Mouse (Mus musculus) right cerebral cortex, postnatal 25 days (tissue): ENCODE data around the gene Cnbd2.
A peak's percentile ranks its signal among the peaks of the same experiment; 100 is the strongest.
"Not testable (repeated sequence)": the region's sequence is repeated elsewhere in the genome, so short reads cannot be mapped to it uniquely, and the experiment has no call there.

Source experiments
- DNase-seq: peaks from one replicate; pipeline ENCODE4 v3.0.0; 2022

Gene Cnbd2

DNA sequence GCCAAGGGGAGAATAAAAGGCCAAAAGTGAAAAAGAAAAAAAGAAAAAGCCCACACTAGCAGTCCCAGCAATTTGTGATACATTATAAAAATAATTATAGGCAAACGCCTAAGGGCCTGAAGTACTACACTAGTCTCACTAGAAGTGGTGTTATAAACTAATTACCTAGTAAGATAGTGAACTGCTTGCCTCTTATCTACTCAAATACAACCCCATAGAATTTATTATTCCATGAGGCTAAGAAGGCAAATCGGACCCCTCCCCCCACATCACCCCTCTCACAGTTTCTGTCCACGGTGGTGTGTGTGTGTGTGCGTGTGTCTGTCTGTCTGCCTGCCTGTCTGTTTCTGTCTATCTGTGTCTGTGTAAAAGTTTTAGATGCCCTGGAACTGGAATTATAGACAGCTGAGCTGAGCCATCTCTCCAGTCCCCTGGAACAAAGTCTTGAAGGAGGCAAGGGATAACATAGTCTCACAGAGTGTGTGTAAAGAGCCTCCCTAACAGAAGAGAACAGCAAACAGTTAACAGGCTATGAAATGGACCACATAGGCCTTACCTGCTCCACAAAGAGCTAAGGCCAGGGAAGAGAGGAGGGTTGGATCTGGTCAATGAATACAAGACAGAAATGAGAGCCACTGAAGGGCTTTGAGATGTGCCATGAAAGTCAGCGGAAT, 81.2 kb downstream of the Cnbd2 start:
- DNase-seq = no peak

DNA sequence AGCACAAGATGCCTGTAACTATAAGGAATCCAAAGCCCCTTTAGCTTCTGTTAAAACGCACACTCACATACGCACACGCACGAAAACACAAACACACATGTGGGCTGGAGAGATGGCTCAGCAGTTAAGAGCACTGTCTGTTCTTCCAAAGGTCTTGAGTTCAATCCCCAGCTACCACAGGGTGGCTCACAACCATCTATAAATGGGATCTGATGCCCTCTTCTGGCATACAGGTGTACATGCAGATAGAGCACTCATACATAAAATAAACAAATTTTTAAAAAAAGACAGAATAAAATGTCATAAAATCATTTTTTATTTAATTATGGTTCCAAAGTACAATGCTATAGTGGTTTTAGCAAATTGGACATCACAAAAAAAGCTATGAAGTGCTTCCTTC, 82.2 kb downstream of the Cnbd2 start:
- DNase-seq = no peak

DNA sequence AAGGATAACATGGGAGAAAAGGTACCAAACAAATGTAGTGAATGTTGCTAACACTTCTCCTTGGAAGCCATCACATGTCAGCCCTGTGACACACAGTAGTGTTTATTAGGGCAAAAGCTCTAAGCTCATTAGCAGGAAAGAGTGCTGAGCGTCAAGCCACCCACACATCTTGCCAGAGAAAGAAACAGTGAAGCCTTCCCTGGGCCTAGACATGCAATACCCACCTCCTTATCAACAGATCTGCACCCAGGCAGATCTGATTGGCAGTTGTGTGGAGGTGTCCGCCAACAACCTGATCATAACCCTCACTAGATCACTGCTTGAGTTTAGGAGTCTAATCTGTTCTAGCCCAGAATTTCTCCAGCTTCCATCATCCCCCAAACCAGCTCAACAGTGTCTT, 84.0 kb downstream of the Cnbd2 start:
- no peak for DNase-seq

DNA sequence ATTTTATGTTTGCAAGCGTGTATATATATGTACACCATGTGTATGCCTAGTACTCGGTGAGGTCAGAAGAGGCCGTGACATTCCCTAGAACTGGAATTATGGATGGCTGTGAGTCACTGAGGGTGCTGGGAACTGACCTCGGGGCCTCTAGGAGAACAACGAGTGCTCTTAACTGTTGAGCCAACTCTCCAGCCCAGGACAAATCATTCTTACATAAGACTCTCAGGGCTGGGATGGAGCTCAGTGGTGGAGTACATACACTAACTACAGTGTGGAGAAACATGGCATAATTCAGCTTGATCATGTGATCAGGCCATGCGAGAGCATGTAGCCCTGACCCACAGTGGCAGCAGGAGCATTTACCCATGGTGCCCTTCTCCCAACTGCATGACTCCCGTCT, 85.9 kb downstream of the Cnbd2 start:
- DNase-seq = no peak

DNA sequence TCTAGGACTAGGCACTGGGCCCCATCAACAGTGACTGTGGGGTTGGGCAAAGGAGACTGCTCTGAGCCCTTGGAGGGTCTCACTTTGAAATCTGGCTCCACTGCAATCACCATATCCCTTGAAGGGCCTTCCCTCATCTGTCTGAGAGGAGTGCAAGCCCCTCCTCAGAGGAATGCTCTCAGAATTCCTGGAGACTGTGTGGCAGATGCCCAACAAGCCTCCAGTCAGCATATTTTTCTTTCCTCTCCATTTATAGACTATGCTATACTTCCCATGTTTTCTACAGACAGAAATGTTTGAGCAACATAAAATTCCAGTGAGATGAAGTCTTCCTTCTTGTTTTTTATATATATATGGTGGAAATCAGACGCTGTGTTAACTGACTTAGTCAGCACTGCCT, 87.4 kb downstream of the Cnbd2 start:
- DNase-seq = no peak

DNA sequence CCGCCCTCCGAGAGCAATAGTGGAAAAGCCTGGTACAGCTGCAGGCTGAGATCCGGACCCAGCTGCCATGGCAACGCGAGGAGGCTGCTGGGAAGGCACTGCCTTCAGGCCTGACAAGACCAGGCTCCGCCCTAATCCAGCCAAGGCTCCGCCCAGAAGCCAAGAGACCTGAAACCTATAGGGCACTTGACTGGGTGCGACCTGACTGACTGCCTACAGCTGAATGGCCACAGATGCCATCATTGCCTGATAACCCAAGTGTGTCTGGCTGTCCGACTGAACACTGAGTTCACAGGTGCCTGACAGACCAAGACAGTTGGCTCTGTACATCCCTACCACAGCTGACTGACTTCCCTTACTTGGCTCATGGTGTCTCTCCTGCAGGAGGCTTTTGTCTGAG, 89.2 kb downstream of the Cnbd2 start:
- peak; percentile 57 for DNase-seq

DNA sequence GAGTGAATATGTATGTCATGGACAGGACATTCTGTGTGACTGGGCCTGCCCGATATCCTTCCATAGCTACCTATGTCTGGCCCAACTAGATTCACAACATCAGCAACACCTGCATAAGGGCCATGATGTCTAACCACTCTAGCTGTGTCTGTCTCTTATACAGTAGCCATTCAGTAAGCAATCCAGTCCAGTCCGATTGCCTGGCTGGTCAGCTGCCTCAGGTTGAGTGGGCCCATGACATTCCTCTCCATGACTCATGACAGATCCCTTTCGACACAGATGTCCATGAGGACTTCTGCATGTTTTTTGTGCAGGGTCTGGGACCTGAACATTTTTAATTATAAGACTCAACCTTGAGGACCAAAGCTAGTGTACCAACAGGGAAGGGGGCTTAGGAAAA, 89.9 kb downstream of the Cnbd2 start:
- no peak for DNase-seq

DNA sequence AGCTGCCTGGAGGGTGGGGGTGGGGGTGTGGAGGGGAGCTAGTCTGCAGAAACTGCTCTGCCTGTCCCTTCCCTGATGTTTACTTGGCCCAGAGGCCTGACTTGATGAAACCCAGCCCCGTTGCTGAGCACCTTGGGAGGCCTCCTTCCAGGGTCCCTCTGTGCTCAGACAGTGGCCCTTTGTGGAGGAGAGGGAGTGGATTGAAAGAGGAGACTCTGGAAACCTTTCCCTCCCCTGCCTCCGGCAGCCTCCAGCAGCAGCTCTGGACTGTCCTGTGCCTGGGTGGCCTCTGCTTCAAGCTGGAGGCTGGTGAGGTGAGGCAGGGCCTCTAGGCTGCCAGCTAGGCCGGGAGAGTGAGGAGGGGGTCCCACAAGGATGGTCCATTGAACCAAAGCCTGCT, 94.9 kb downstream of the Cnbd2 start:
- DNase-seq = no peak

DNA sequence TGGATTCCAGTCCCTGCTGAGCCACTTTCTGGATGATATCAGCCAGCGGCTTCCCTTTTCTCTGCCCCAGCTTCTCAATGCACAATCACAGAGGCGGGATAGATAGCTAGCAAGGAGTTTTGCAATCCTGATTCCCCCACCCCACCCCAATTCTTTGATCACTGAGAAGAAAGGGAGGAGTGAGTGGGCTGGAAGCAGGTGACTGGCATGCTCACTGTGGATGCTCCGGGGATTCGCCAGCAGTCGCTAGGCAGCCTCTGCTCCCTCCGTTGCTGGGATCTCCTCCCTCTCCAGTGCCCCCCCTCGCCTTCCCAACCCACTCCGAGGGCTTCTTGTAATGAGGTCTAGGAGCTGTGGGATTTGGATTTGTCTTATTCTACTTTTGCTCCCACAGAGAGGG, 96.1 kb downstream of the Cnbd2 start:
- DNase-seq = peak; percentile 42

DNA sequence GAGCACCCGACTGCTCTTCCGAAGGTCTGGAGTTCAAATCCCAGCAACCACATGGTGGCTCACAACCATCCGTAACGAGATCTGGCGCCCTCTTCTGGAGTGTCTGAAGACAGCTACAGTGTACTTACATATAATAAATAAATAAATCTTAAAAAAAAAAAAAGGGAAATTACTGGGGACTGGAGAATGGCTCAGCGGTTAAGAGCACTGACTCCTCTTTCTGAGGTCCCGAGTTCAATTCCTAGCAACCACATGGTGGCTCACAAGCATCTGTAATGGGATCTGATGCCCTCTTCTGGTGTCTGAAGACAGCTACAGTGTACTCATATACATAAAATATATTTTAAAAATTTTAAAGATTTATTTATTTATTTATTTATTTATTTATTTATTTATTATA, 99.2 kb downstream of the Cnbd2 start:
- not testable (repeated sequence) for DNase-seq

DNA sequence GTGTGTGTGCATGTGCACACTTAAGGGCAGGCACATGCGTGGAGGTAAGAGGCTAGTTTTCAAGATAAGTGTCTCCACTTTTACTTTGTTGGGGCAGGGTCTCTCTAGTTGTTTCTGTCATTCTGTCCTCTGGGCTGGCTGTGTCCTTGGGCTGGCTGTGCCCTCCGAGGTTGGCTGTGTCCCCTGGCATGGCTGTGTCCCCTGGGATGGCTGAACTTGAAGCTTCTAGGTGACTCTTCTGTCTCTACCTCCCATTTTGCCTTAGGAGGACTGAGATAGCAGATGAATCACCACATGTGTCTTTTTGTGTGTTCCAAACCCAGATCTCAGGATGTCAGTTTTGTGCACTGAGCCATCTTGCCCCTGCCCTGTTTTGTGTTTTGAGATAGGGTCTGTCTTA, 102.9 kb downstream of the Cnbd2 start:
- no peak for DNase-seq

DNA sequence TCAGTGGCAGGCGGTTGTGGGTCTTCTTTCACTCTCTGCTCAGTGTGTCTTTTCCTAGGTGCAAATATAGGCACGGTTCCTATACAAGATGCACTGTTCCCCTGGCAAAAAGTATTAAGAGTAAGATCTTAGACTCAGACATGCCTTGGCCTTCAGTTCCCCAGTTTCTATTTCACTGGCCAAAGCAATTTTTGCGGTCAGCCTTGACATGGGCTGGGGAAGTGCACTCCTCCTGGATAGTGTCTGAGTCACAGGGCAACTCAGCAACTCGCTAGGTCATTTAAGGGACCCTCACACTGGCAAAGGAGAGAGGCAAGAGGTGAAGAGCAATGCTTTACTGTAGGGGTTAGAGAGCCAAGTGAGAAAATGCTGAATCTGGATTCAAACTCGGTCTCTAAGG, 103.6 kb downstream of the Cnbd2 start:
- DNase-seq = no peak

DNA sequence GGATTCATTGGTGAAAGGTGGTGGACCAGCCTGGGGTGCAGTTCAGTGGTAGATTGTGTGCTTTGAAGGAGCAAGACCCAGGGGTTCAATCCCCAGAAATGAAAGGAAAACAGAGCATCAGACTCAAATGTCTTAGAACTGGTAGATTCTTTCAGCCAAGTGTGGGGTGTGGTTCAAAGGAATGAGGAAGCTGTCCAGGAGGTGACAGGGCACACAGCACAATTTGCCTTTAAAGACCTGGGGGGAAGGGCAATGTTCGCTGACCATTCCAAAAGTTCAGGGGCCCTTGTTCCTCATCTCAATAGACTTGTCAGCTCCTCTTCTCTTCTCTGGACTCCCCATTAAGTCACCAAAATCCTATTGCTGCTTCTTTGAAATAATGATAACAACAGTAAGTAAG, 105.1 kb downstream of the Cnbd2 start:
- no peak for DNase-seq

DNA sequence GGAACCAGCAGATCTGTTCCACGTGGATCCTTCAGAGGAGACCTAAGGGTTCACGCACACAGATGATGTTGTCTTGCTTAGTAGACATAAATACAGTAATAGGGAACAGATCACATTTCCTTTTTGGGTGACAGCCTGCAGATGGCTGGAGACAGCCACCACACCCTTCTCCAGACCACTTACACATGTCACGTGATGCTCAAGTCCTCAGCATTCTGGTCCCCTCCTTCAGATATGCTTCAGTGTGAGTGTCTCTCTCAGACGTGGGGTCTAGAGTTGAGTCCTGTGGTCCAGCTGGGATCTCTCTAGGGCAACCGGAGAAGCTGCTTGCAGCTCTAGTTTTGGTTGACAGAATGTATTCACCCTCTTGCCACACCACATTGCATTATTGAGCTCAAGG, 106.4 kb downstream of the Cnbd2 start:
- no peak for DNase-seq

DNA sequence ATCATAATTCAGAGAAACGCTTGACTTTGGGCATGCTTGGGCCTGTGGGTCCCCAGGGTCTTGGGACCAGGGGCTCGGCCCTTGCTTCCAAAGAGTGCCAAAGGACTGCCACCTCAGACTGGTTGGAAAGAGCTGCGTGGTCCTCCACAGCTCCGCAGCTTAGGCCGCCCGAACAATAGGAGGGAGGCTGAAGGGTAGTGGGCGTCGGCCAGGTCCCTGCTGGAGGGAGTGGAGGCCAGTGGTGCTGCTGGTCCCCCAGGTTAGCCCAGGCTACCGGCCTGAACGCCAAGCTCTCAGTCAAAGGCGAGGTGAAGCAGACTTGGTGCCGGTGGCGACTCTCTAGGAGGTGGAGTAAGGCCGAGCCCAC, 108.2 kb downstream of the Cnbd2 start:
- no peak for DNase-seq

DNA sequence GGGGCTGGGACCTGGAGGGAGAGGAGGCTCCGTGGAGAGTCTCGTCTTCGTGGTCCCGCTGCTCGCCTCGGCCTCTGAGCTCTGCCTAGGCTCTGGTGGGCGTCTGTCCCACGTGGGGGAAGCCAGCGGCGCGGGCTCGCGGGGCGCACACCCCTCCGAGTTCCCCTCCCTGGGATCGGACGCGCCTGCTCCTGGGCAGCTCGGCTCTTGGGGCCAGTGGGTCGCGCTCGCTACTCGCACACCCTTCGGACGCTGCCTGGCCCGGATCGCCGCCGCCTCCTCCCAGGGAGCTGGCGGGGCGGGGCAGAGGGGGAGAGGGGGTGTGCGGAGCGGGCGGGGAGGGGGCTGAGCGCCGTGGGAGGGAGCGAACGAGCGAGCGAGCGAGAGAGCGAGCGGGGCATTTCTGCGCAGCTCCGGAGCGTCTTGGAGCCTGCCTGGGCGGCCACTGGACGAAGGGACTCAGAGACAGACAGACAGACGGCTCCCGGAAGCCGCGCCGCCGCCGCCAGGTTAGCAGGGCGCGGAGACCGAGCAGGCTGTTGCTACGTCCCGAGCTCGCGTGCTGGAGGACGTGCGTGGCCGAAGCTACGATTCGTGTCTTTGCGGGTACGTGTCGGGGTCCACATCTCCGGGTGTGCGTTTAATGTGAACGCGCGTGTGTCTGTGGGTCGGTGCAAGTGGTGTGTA, 108.7 kb downstream of the Cnbd2 start, which contains the start of gene Epb41l1:
Epb41l1 (plus strand) TSS at position 216 of the 687 bp plus-strand sequence.
- DNase-seq = peak; percentile 44

DNA sequence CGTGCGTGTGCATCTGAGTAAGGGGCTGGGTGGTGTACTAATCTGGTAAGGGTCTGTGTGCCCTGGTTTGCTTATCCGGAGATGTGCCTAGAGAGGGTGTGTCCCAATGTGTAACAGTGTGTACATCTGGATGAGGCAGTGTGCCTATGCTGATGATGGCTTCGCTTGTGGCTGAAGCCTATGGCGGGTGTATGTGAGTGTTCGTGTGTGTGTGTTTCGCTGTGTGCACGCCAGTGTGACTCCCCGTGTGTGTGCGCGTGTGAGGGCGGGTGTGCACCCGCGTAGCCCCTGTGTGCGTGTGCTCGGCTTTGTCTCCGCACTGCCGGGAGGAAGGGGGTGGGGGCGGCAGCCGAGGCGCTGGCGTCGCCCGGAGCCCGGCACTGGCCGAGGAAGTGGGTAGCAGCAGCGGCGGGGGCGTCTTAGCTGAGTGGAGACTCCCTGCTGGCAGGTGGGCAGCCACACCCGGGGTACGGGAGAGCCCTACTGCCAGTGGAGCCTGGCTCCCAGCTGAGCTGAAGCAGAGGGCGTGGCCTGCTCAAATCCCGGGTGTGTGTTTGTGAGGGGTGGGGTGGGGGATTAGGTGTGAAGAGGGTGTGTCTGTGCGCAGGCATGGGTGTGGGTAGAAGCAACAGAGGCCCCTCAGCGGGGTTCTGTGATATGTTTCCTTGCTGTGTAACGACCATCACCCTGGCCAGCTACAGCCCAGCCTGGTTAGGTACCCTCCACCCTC, 109.4 kb downstream of the Cnbd2 start:
- DNase-seq = peak; percentile 64

DNA sequence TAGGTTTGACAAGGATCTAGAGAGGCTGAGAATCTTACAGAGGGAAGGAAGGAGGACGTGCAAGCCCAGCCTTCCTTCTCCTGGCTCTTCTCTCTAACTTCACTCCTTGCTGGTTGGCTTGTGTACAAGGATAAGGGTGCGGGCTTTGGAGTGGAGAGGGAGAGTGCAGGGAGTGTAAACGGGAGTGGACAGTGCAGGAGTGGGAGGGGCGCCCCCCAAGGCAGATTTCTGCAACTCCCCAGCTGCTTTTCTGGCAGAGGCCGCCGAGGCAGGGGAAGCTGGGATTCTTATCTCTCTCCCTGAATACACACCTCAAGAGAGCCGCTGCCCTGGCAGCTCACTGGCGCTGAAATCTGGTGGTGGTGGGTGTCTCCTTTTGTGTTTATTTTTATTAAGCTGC, 110.5 kb downstream of the Cnbd2 start:
- DNase-seq = no peak

DNA sequence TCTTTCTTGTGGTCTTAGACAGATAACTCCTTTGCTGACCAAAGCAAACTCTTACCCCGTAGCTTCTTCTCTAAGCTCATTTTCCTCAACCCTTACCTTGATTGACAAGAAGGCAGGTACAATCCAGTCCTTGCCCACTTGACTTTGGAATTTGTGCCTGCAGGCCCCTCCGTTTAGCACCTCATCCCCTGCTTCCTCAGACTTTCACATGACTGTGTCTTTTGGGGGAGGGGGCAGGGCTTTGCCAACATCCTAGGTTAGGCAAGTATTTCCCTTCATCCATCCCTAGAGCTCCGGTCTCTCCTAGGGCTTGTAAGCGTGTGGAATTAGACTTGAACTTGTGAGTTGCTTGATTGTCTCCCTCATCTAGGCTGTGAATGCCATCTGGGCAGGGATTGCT, 111.6 kb downstream of the Cnbd2 start:
- DNase-seq = no peak
